Mouse (Mus musculus): ENCODE results near the gene Plch1.

The Plch1 gene

GRCm38 (mm10) chr3:63899309-63899695, at the start of gene Plch1:
Gene Plch1, minus strand, starts transcription at chr3:63899472.
- DNase-seq = peak; percentile 47 to 48

GRCm38 (mm10) chr3:63941204-63941850, 42.1 kb upstream of the Plch1 start:
- no peak for DNase-seq

- no peak for DNase-seq
Measured at GRCm38 (mm10) chr3:63938928-63939327, 39.7 kb upstream of the Plch1 start.

- peak; percentile 82 to 93 for DNase-seq
Measured at GRCm38 (mm10) chr3:63928878-63929859, 29.9 kb upstream of the Plch1 start, which contains the start of gene E130311K13Rik. Gene E130311K13Rik, minus strand, starts transcription at chr3:63929472.

GRCm38 (mm10) chr3:63919634-63920033, 20.4 kb upstream of the Plch1 start:
- peak in 1 of 2 experiments; percentile 49 for DNase-seq

- DNase-seq = no peak
Measured at GRCm38 (mm10) chr3:63910301-63910700, 11.0 kb upstream of the Plch1 start.

- peak in 1 of 2 experiments; percentile 23 for DNase-seq
Measured at GRCm38 (mm10) chr3:63905241-63905640, 6.0 kb upstream of the Plch1 start.

- peak; percentile 12 to 44 for DNase-seq
Measured at GRCm38 (mm10) chr3:63904157-63904556, 4.9 kb upstream of the Plch1 start.

- DNase-seq = no peak
Measured at GRCm38 (mm10) chr3:63900021-63900571, 824 bp upstream of the Plch1 start.

- DNase-seq = peak; percentile 85 to 86
Measured at GRCm38 (mm10) chr3:63898581-63899308, 527 bp downstream of the Plch1 start.

GRCm38 (mm10) chr3:63897177-63897576, 2.1 kb downstream of the Plch1 start:
- DNase-seq = no peak

GRCm38 (mm10) chr3:63896303-63896702, 3.0 kb downstream of the Plch1 start:
- DNase-seq = no peak

- DNase-seq = no peak
Measured at GRCm38 (mm10) chr3:63895786-63896185, 3.5 kb downstream of the Plch1 start.

- DNase-seq = peak; percentile 46 to 70
Measured at GRCm38 (mm10) chr3:63893677-63894076, 5.6 kb downstream of the Plch1 start.

- no peak for DNase-seq
Measured at GRCm38 (mm10) chr3:63892154-63892553, 7.1 kb downstream of the Plch1 start.

- DNase-seq = no peak
Measured at GRCm38 (mm10) chr3:63881065-63881464, 18.2 kb downstream of the Plch1 start.

GRCm38 (mm10) chr3:63878995-63879666, 20.1 kb downstream of the Plch1 start:
- no peak for DNase-seq

- no peak for DNase-seq
Measured at GRCm38 (mm10) chr3:63872818-63873217, 26.5 kb downstream of the Plch1 start.

GRCm38 (mm10) chr3:63871249-63871648, 28.0 kb downstream of the Plch1 start:
- no peak for DNase-seq

- DNase-seq = peak; percentile 9 to 49
Measured at GRCm38 (mm10) chr3:63868285-63868684, 31.0 kb downstream of the Plch1 start.

- DNase-seq = no peak
Measured at GRCm38 (mm10) chr3:63865069-63865468, 34.2 kb downstream of the Plch1 start.

- DNase-seq = no peak
Measured at GRCm38 (mm10) chr3:63862716-63863115, 36.6 kb downstream of the Plch1 start.
